Mouse (Mus musculus): ENCODE measurements around the gene Map3k19.

- TF ChIP-seq GATA1 (IDR thresholded peaks at IDR 0.05; ENCODE audit: borderline replicate concordance, low read length) (no peak), FLI1 (IDR thresholded peaks at IDR 0.05; ENCODE audit: low read length) (no peak)
Measured at GRCm38 (mm10) chr1:127858945-127859648, 4.3 kb upstream of the Map3k19 start.

All from megakaryocyte, embryonic 14.5 days (primary cell).